Mouse (Mus musculus): ENCODE data around the gene Sirt4.

- TF ChIP-seq CTCF (IDR thresholded peaks at IDR 0.05; ENCODE audit: control insufficient read depth, insufficient read depth, low read length) (no peak), POLR2A (IDR thresholded peaks at IDR 0.05; ENCODE audit: borderline replicate concordance, control insufficient read depth, low read depth, low read length) (no peak)
These were observed 7.3 kb upstream of the Sirt4 start for GRCm38 (mm10) chr5:115491771-115492322.
